Mouse (Mus musculus) megakaryocyte, embryonic 14.5 days (primary cell): ENCODE data around the gene Rsph14.

ENCODE experiments used
- FLI1 ChIP-seq: IDR thresholded peaks from 2 replicates; pipeline ENCODE4 v1.6.1; 2012; ENCODE audit warnings: low read length, inconsistent platforms, mixed read lengths
- GATA1 ChIP-seq: IDR thresholded peaks from 3 replicates; pipeline ENCODE4 v1.6.1; 2012; ENCODE audit warnings: mixed read lengths, low read length, inconsistent platforms, borderline replicate concordance

GRCm38 (mm10) chr10:75054125-75054524, 21.7 kb upstream of the Rsph14 start:
- TF ChIP-seq GATA1 (no peak), FLI1 (no peak)
